Mouse (Mus musculus): ENCODE data around the gene Zfp324. TPM values are rescaled to one million over a fixed set of nuclear protein-coding genes. Genes with fewer than 3 reads are reported as not detected.

Gene Zfp324
- 3.4 TPM for polyA plus RNA-seq (2014; fragmentation: Illumina TruSeq; extraction: RNeasy Lipid Tissue Mini Kit (QIAGEN cat#74804); ENCODE audit: insufficient read depth, low read depth, low replicate concordance)

GRCm38 (mm10) chr7:12965678-12966091 lies at the start of gene Zfp324:
TSS of gene Zfp324 (plus strand) at chr7:12965838.

DNA sequence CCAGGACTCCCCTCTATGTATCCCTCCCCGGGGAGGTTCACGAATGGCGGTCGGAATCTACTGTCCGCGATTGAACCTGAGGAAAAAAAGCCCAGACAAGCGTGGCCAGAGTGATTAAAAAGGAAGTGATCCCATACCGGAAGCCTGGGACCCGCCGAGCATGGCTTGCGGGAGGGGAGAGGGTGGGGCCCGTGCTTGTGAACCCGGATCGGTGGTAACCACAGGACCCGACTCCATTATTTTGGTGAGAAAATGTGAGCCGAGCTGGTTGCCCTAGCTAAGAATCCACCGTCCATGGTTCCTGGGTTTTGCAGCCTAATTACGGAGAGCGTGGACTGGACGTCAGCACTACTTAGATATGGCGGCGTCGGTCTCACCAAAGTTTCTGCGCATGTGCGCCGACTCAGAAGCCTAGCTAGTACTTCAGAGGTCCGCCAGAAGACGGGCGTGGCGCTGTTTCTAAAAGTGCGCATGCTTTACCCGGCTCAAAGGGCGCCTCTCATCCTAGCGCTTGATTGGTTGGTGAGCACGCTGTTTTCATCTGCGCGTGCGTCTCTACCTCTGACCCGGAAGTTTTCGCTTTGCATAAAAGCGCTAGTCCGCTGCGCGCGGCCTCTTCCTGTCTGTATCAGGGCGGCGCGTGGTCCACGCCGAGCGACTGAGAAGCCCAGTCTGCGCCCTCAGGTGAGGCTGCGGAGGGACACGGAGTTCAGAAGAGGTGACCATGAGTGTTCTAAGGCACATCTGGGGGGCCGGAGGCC lies 43.8 kb upstream of the Zfp324 start, which contains the start of gene Rps5:
Rps5 (plus strand) TSS at position 586 of the 761 bp plus-strand sequence.

DNA sequence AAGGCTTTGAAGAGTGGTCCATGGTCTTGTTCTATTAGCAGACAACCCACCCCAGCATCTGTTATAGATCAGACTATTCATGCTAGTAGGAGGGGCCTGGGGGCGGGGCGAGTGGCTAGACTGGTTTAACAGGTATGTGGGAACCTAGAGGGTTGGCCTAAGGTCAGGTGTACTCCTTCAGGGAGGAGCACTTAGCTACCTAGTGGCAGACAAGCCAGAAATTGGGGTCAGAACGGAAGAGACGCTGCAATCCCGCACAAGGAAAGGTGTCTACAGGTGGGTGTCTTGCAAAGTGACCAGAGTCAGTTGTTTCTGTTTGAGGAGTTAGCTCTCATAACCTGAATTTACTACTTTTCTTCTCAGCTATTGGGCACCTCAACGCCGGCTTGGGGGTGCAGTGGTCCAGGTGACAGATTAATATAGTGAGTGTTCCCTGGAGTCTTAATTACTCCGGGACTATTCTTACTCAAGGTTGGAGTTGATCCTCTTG lies 38.4 kb upstream of the Zfp324 start, which contains the start of gene Rnf225:
Rnf225 (plus strand) TSS at position 226 of the 490 bp plus-strand sequence.

GRCm38 (mm10) chr7:12977682-12978389 lies 12.2 kb downstream of the Zfp324 start, which contains the start of gene Zfp446:
TSS of gene Zfp446 (plus strand) at chr7:12977848.

GRCm38 (mm10) chr7:12998053-12998452 lies 32.4 kb downstream of the Zfp324 start, which contains the start of gene Slc27a5:
TSS of gene Slc27a5 (minus strand) at chr7:12998192.

GRCm38 (mm10) chr7:12998851-12999250 lies 33.2 kb downstream of the Zfp324 start, which contains the start of gene Trim28:
TSS of gene Trim28 (plus strand) at chr7:12999114.

DNA sequence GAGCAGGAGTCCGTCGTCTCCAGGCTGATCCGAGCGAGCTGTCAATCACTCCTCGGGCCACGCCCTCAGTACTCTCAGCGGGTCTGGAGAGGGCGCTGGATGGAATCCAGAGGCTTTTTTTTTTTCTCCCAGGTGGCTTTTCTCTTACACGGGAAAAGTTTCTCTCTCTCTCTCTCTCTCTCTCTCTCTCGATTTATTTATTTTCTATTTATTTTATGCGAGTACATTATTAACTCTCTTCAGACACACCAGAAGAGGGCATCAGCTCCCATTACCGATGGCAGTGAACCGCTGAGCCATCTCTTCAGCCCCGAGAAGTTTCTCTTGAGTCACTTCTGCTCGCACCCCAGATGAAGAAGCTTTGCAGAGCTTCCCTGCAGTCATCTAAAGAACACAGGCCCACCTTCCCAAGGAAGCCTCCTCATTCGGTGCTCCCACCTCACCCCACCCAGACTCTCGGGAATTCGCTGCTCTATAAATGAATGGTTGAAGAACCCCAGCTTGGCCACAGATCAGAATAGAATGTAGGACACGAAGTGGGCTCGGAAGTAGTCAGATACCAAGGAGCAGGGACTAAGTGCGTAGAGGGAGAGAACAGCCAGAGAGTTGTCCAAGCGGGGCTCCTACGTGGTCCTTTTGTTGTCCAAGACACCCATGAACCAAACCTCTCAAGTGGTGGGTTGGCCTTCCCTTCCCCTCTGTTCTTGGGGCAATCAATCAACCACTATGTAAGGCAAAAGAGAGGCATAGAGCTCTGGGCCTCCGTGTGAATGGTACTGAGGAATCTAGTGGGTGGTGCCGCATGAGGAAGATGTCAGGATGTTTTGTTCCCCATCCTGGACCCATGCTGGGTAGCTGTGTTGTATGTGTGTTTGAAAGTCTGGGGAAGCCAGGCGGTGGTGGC lies 44.6 kb downstream of the Zfp324 start, which contains the start of gene Zbtb45:
Zbtb45 (minus strand) TSS at position 30 of the 904 bp plus-strand sequence.

Other genes starting within 250 kb of the Zfp324 start
- not detected for gene Vmn2r56, start 230.8 kb upstream of the Zfp324 start, polyA plus RNA-seq (2014; fragmentation: Illumina TruSeq; extraction: RNeasy Lipid Tissue Mini Kit (QIAGEN cat#74804); ENCODE audit: insufficient read depth, low read depth, low replicate concordance)
- gene Zscan18, start 162.2 kb upstream of the Zfp324 start, polyA plus RNA-seq (2014; fragmentation: Illumina TruSeq; extraction: RNeasy Lipid Tissue Mini Kit (QIAGEN cat#74804); ENCODE audit: insufficient read depth, low read depth, low replicate concordance): 0.95 TPM
- 3.1 TPM for gene Zfp329, start 147.0 kb upstream of the Zfp324 start, polyA plus RNA-seq (2014; fragmentation: Illumina TruSeq; extraction: RNeasy Lipid Tissue Mini Kit (QIAGEN cat#74804); ENCODE audit: insufficient read depth, low read depth, low replicate concordance)
- gene Zfp110, start 131.1 kb upstream of the Zfp324 start, polyA plus RNA-seq (2014; fragmentation: Illumina TruSeq; extraction: RNeasy Lipid Tissue Mini Kit (QIAGEN cat#74804); ENCODE audit: insufficient read depth, low read depth, low replicate concordance): 15.9 TPM
- gene Zfp128, start 84.7 kb upstream of the Zfp324 start, polyA plus RNA-seq (2014; fragmentation: Illumina TruSeq; extraction: RNeasy Lipid Tissue Mini Kit (QIAGEN cat#74804); ENCODE audit: insufficient read depth, low read depth, low replicate concordance): 1.5 TPM
- 4.5 TPM for gene Zscan22, start 68.0 kb upstream of the Zfp324 start, polyA plus RNA-seq (2014; fragmentation: Illumina TruSeq; extraction: RNeasy Lipid Tissue Mini Kit (QIAGEN cat#74804); ENCODE audit: insufficient read depth, low read depth, low replicate concordance)
- gene Rps5, start 43.5 kb upstream of the Zfp324 start, polyA plus RNA-seq (2014; fragmentation: Illumina TruSeq; extraction: RNeasy Lipid Tissue Mini Kit (QIAGEN cat#74804); ENCODE audit: insufficient read depth, low read depth, low replicate concordance): 1,656 TPM
- gene Rnf225, start 38.4 kb upstream of the Zfp324 start, polyA plus RNA-seq (2014; fragmentation: Illumina TruSeq; extraction: RNeasy Lipid Tissue Mini Kit (QIAGEN cat#74804); ENCODE audit: insufficient read depth, low read depth, low replicate concordance): 0.42 TPM
- gene Zfp446, start 12.0 kb downstream of the Zfp324 start, polyA plus RNA-seq (2014; fragmentation: Illumina TruSeq; extraction: RNeasy Lipid Tissue Mini Kit (QIAGEN cat#74804); ENCODE audit: insufficient read depth, low read depth, low replicate concordance): 2.4 TPM
- 0.10 TPM for gene Slc27a5, start 32.4 kb downstream of the Zfp324 start, polyA plus RNA-seq (2014; fragmentation: Illumina TruSeq; extraction: RNeasy Lipid Tissue Mini Kit (QIAGEN cat#74804); ENCODE audit: insufficient read depth, low read depth, low replicate concordance)
- 98.9 TPM for gene Trim28, start 33.3 kb downstream of the Zfp324 start, polyA plus RNA-seq (2014; fragmentation: Illumina TruSeq; extraction: RNeasy Lipid Tissue Mini Kit (QIAGEN cat#74804); ENCODE audit: insufficient read depth, low read depth, low replicate concordance)
- 8.1 TPM for gene Zbtb45, start 44.2 kb downstream of the Zfp324 start, polyA plus RNA-seq (2014; fragmentation: Illumina TruSeq; extraction: RNeasy Lipid Tissue Mini Kit (QIAGEN cat#74804); ENCODE audit: insufficient read depth, low read depth, low replicate concordance)
- gene Chmp2a, start 69.0 kb downstream of the Zfp324 start, polyA plus RNA-seq (2014; fragmentation: Illumina TruSeq; extraction: RNeasy Lipid Tissue Mini Kit (QIAGEN cat#74804); ENCODE audit: insufficient read depth, low read depth, low replicate concordance): 264 TPM
- 97.8 TPM for gene Ube2m, start 72.4 kb downstream of the Zfp324 start, polyA plus RNA-seq (2014; fragmentation: Illumina TruSeq; extraction: RNeasy Lipid Tissue Mini Kit (QIAGEN cat#74804); ENCODE audit: insufficient read depth, low read depth, low replicate concordance)
- gene Mzf1, start 88.9 kb downstream of the Zfp324 start, polyA plus RNA-seq (2014; fragmentation: Illumina TruSeq; extraction: RNeasy Lipid Tissue Mini Kit (QIAGEN cat#74804); ENCODE audit: insufficient read depth, low read depth, low replicate concordance): 0.27 TPM
- not detected for gene Vmn1r85, start 129.3 kb downstream of the Zfp324 start, polyA plus RNA-seq (2014; fragmentation: Illumina TruSeq; extraction: RNeasy Lipid Tissue Mini Kit (QIAGEN cat#74804); ENCODE audit: insufficient read depth, low read depth, low replicate concordance)
- gene Vmn1r86, start 154.1 kb downstream of the Zfp324 start, polyA plus RNA-seq (2014; fragmentation: Illumina TruSeq; extraction: RNeasy Lipid Tissue Mini Kit (QIAGEN cat#74804); ENCODE audit: insufficient read depth, low read depth, low replicate concordance): not detected
- gene Vmn1r87, start 174.3 kb downstream of the Zfp324 start, polyA plus RNA-seq (2014; fragmentation: Illumina TruSeq; extraction: RNeasy Lipid Tissue Mini Kit (QIAGEN cat#74804); ENCODE audit: insufficient read depth, low read depth, low replicate concordance): not detected
- gene Vmn1r88, start 193.7 kb downstream of the Zfp324 start, polyA plus RNA-seq (2014; fragmentation: Illumina TruSeq; extraction: RNeasy Lipid Tissue Mini Kit (QIAGEN cat#74804); ENCODE audit: insufficient read depth, low read depth, low replicate concordance): not detected
- not detected for gene Vmn1r89, start 247.2 kb downstream of the Zfp324 start, polyA plus RNA-seq (2014; fragmentation: Illumina TruSeq; extraction: RNeasy Lipid Tissue Mini Kit (QIAGEN cat#74804); ENCODE audit: insufficient read depth, low read depth, low replicate concordance)